Mouse (Mus musculus): ENCODE data around the gene Klk6.

DNA sequence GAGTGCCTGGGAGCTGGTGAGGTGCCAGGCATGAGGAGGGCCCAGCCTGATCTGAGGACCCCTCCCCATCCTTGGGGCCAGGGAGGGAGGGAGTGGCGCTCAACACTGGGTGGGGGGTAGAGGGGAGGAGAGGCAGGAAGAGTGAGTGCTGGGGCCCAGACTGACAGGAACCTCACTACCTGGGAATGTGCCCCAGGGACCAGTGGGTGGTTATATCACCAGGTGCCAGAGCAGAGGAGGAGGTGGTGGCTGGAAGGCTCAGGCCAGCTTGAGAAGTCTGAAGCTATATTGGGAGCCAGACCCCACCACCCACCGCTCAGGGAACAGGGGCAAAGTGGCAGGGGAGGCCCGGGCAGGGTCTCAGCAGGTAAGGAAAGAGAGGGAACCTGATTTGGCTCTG, 17.4 kb downstream of the Klk6 start, which contains the start of gene Klk5:
- TF ChIP-seq CTCF (IDR thresholded peaks at IDR 0.05; ENCODE audit: low read depth, low read length), result no peak
- no peak for TF ChIP-seq POLR2A (IDR thresholded peaks at IDR 0.05; ENCODE audit: extremely low read depth, insufficient read depth, low read length)
